Mouse (Mus musculus) liver, postnatal 0 days (tissue): ENCODE results near the gene Lrrc4b. TPM values are rescaled to one million over a fixed set of nuclear protein-coding genes. Genes with fewer than 3 reads are reported as not detected.
A peak's percentile ranks its signal among the peaks of the same experiment; 100 is the strongest.

Experiments
- ATAC-seq: fragments of 200-750 bp; cut with Nextera tagmentation; 2 replicates; pipeline ENCODE4 v1.8.0; 2017; ENCODE audit warnings: mild to moderate bottlenecking, moderate library complexity
- DNase-seq: peaks from one replicate; pipeline ENCODE4 v3.0.0-alpha.2; 2016
- H3K27ac ChIP-seq: fragments of 300-500 bp; sonication (generic); 2 replicates; pipeline ENCODE4 v1.5.1; 2014; ENCODE audit warnings: antibody characterized with exemption, moderate library complexity, mild to moderate bottlenecking, low read depth
- H3K27me3 ChIP-seq: fragments of 300-500 bp; sonication (generic); 2 replicates; pipeline ENCODE4 v1.6.1; 2014; ENCODE audit warnings: low read length, control low read depth, mixed read lengths; ENCODE audit not compliant: insufficient read depth
- H3K36me3 ChIP-seq: fragments of 300-500 bp; sonication (generic); replicated peaks from 2 replicates; pipeline ENCODE4 v1.6.1; 2014; ENCODE audit warnings: mild to moderate bottlenecking, control low read depth, low read length, moderate library complexity, mixed read lengths; ENCODE audit not compliant: insufficient read depth
- H3K4me1 ChIP-seq: fragments of 300-500 bp; sonication (generic); 2 replicates; pipeline ENCODE4 v1.6.1; 2014; ENCODE audit warnings: antibody characterized with exemption, mild to moderate bottlenecking, control low read depth; ENCODE audit not compliant: insufficient read depth
- H3K4me2 ChIP-seq: fragments of 300-500 bp; sonication (generic); 2 replicates; pipeline ENCODE4 v1.6.1; 2014; ENCODE audit warnings: low read depth, mild to moderate bottlenecking, low read length, moderate library complexity, mixed read lengths
- H3K4me3 ChIP-seq: fragments of 300-500 bp; sonication (generic); 2 replicates; pipeline ENCODE4 v1.5.1; 2014; ENCODE audit warnings: low read depth, low read length
- H3K9ac ChIP-seq: fragments of 300-500 bp; sonication (generic); replicated peaks from 2 replicates; pipeline ENCODE4 v1.6.1; 2014; ENCODE audit warnings: mild to moderate bottlenecking, moderate library complexity
- H3K9me3 ChIP-seq: fragments of 300-500 bp; sonication (generic); 2 replicates; pipeline ENCODE4 v1.6.1; 2016; ENCODE audit warnings: mild to moderate bottlenecking, control low read depth, low read length, mixed read lengths
- CTCF ChIP-seq: sonication (generic); IDR thresholded peaks from 2 replicates; pipeline ENCODE4 v1.5.1; 2016; ENCODE audit warnings: antibody characterized with exemption, low read depth
- EP300 ChIP-seq: IDR thresholded peaks from 2 replicates; pipeline ENCODE4 v1.6.1; 2016; ENCODE audit warnings: antibody characterized with exemption, low read depth, mild to moderate bottlenecking
- WGBS: fragments of 180-500 bp; shearing (Covaris S2); extraction: QIAGEN DNeasy Blood & Tissue Kit; methylation state at CpG from one replicate; pipeline ENCODE4 v1.1.7; 2014; ENCODE audit not compliant: insufficient replicate concordance; 5-methylcytosine and 5-hydroxymethylcytosine counted together
- polyA plus RNA-seq: library from polyadenylated mRNA; unstranded; fragments of >200 nt; fragmentation: Nextera tagmentation; extraction: Ambion mirVana; gene quantifications from 2 replicates; pipeline ENCODE4 v1.2.1, GENCODE M21; 2015

The Lrrc4b gene
- polyA plus RNA-seq, 1 experiment from 2014 or later: not detected

- H3K27me3 ChIP-seq: peaks cover 49% of the 10 kb centered on the region
Observed at GRCm38 (mm10) chr7:44434089-44434488, 5.3 kb downstream of the Lrrc4b start.

GRCm38 (mm10) chr7:44435796-44436195 is 7.0 kb downstream of the Lrrc4b start:
- no peak for TF ChIP-seq CTCF
- no peak for TF ChIP-seq EP300
- no peaks in the 10 kb centered on the region for H3K36me3 ChIP-seq

More at GRCm38 (mm10) chr7:44434089-44434488, 5.3 kb downstream of the Lrrc4b start:
- no peak for TF ChIP-seq CTCF
- no peak for TF ChIP-seq EP300
- Histone ChIP-seq H3K4me3 (no peak overlapping the region), H3K36me3 (no peaks in the 10 kb centered on the region), H3K9me3 (no peaks in the 10 kb centered on the region), H3K4me1 (no peaks in the 10 kb centered on the region), H3K27ac (no peak overlapping the region), H3K9ac (no peak overlapping the region), H3K4me2 (no peak overlapping the region)
- WGBS: 63% methylated on average over 9 of the region's 9 CpGs
- no peak for DNase-seq
- no peak for ATAC-seq

GRCm38 (mm10) chr7:44436267-44436666 is 7.4 kb downstream of the Lrrc4b start:
- no peak for ATAC-seq
- Histone ChIP-seq H3K27ac (no peak overlapping the region), H3K27me3 (peaks cover 47% of the 10 kb centered on the region), H3K9ac (no peak overlapping the region), H3K4me3 (no peak overlapping the region), H3K4me1 (no peaks in the 10 kb centered on the region), H3K4me2 (no peak overlapping the region), H3K36me3 (no peaks in the 10 kb centered on the region), H3K9me3 (no peaks in the 10 kb centered on the region)
- WGBS: 17% methylated on average over 1 of the region's 1 CpGs
- TF ChIP-seq EP300 (no peak), CTCF (peak; percentile 26; the same call in 1 of the 2 replicates)
- DNase-seq: no peak

More at GRCm38 (mm10) chr7:44435796-44436195, 7.0 kb downstream of the Lrrc4b start:
- Histone ChIP-seq H3K9ac (no peak overlapping the region), H3K4me2 (no peak overlapping the region), H3K4me1 (no peaks in the 10 kb centered on the region), H3K27ac (no peak overlapping the region), H3K27me3 (peaks cover 47% of the 10 kb centered on the region), H3K4me3 (no peak overlapping the region), H3K9me3 (no peaks in the 10 kb centered on the region)
- DNase-seq (no peak), ATAC-seq (no peak)
- 62% methylated on average over 5 of the region's 5 CpGs for WGBS

GRCm38 (mm10) chr7:44437188-44437587 is 8.4 kb downstream of the Lrrc4b start:
- H3K27me3 ChIP-seq: peaks cover 47% of the 10 kb centered on the region
- H3K4me2 ChIP-seq: no peak overlapping the region
- H3K4me3 ChIP-seq: no peak overlapping the region
- no peaks in the 10 kb centered on the region for H3K9me3 ChIP-seq
- 23% methylated on average over 1 of the region's 1 CpGs for WGBS
- no peak for TF ChIP-seq CTCF
- TF ChIP-seq EP300: no peak
- no peaks in the 10 kb centered on the region for H3K36me3 ChIP-seq
- no peaks in the 10 kb centered on the region for H3K4me1 ChIP-seq
- no peak for ATAC-seq
- no peak overlapping the region for H3K9ac ChIP-seq
- H3K27ac ChIP-seq: no peak overlapping the region
- DNase-seq: no peak

GRCm38 (mm10) chr7:44437933-44438332 is 9.1 kb downstream of the Lrrc4b start:
- Histone ChIP-seq H3K27ac (no peak overlapping the region), H3K4me1 (no peaks in the 10 kb centered on the region), H3K36me3 (no peaks in the 10 kb centered on the region), H3K9ac (no peak overlapping the region), H3K9me3 (no peaks in the 10 kb centered on the region), H3K4me2 (no peak overlapping the region), H3K27me3 (peaks cover 50% of the 10 kb centered on the region), H3K4me3 (no peak overlapping the region)
- TF ChIP-seq EP300: no peak
- 59% methylated on average over 8 of the region's 8 CpGs for WGBS
- no peak for DNase-seq
- no peak for ATAC-seq

GRCm38 (mm10) chr7:44439696-44440095 is 10.9 kb downstream of the Lrrc4b start:
- no peaks in the 10 kb centered on the region for H3K9me3 ChIP-seq
- H3K4me2 ChIP-seq: no peak overlapping the region
- ATAC-seq (no peak), DNase-seq (no peak)
- H3K9ac ChIP-seq: no peak overlapping the region
- H3K36me3 ChIP-seq: no peaks in the 10 kb centered on the region
- WGBS: 64% methylated on average over 2 of the region's 2 CpGs
- no peak for TF ChIP-seq EP300
- no peak for TF ChIP-seq CTCF
- H3K4me1 ChIP-seq: no peaks in the 10 kb centered on the region
- no peak overlapping the region for H3K27ac ChIP-seq
- peaks cover 68% of the 10 kb centered on the region for H3K27me3 ChIP-seq
- no peak overlapping the region for H3K4me3 ChIP-seq

GRCm38 (mm10) chr7:44440479-44440878 is 11.7 kb downstream of the Lrrc4b start:
- H3K4me1 ChIP-seq: no peaks in the 10 kb centered on the region
- H3K36me3 ChIP-seq: no peaks in the 10 kb centered on the region
- H3K4me2 ChIP-seq: no peak overlapping the region
- no peak overlapping the region for H3K27ac ChIP-seq
- H3K9me3 ChIP-seq: no peaks in the 10 kb centered on the region
- DNase-seq (no peak), ATAC-seq (no peak)
- peaks cover 71% of the 10 kb centered on the region for H3K27me3 ChIP-seq
- H3K9ac ChIP-seq: no peak overlapping the region
- H3K4me3 ChIP-seq: no peak overlapping the region
- 71% methylated on average over 1 of the region's 1 CpGs for WGBS
- TF ChIP-seq EP300: no peak
- TF ChIP-seq CTCF: no peak
